Mouse (Mus musculus) bone marrow, adult 2 months (tissue): ENCODE data around the gene Fanci.

Experiments used
- CTCF ChIP-seq: fragments of 200-500 bp; IDR thresholded peaks from 2 replicates; pipeline ENCODE4 v1.5.1; 2011; ENCODE audit warnings: low read length, control low read depth; ENCODE audit not compliant: control insufficient read depth, insufficient read depth
- POLR2A ChIP-seq: fragments of 200-500 bp; IDR thresholded peaks from 2 replicates; pipeline ENCODE4 v1.6.1; 2011; ENCODE audit warnings: low read depth, mild to moderate bottlenecking, control low read depth, low read length, borderline replicate concordance; ENCODE audit not compliant: control insufficient read depth

DNA sequence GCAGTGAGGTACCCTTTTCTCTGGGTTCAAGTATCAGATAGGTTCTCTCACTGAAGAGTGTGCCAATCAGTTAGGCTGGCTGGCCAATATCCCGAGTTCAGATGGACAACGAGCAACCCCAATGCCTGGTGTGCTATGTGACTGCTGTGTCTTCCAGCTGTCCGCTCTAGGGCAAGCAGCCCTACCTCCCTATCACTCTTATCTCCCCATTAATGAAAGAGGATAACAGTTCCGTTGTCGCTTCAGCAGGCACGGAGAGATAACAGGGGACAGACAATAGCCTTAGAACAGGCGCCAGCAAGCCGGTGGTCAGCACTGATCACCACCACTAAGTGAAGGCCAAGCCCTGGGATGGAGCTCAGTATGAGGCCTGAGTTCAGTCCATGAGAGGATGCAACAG lies 77.3 kb downstream of the Fanci start:
- TF ChIP-seq CTCF (no peak), POLR2A (no peak)
